In genomic region chr14:21982096-21982591, GRCm38 (mm10) we compare ENCODE assay signal across 9 mouse cellular contexts. TPM values are rescaled to one million over a fixed set of nuclear protein-coding genes. Genes with fewer than 3 reads are reported as not detected.
DNase-seq lines count a peak whose midpoint lies in the region; TF ChIP-seq lines count a peak whose summit lies in the region.
"Had no signal": no experiment of that assay in that cellular context is flagged by ENCODE, and none has a peak within 500 bp of the region (broad histone marks: within the 10 kb centered on the region; RNA-seq: fewer than 3 reads in every experiment).

No protein-coding gene starts in this region.

- H3K4me3 ChIP-seq in limb, embryonic 10.5 days: peak overlapping the region; percentile 85
- H3K4me3 ChIP-seq in small intestine, adult 2 months (ENCODE audit: low read depth, low read length): peak overlapping the region; percentile 58

- no peaks in the 10 kb centered on the region for H3K9me3 ChIP-seq in limb, embryonic 10.5 days (replicated peaks)

- peak overlapping the region; percentile 98 for H3K27ac ChIP-seq in limb, embryonic 10.5 days
- H3K27ac ChIP-seq in small intestine, adult 2 months (ENCODE audit: insufficient read depth, low read depth, low read length): peak overlapping the region; percentile 52

- no peak for TF ChIP-seq POLR2A in small intestine, adult 2 months (IDR thresholded peaks at IDR 0.05; ENCODE audit: low read depth, low read length)

- intact Hi-C loops in gastrocnemius, postnatal 14 days (cut with DNase I; ENCODE audit: low total_unique reads): loop anchor here (10.0 kb wide), 2 partner anchors 823 to 1063 kb away; no protein-coding TSS in a partner anchor

- H3K4me1 ChIP-seq in limb, embryonic 10.5 days: peaks cover 54% of the 10 kb centered on the region
- H3K4me1 ChIP-seq in small intestine, adult 2 months (ENCODE audit: control insufficient read depth, insufficient read depth, insufficient read length, low read length): peaks cover 6% of the 10 kb centered on the region; the same call in 1 of the 2 replicates

- TF ChIP-seq CTCF in small intestine, adult 2 months (IDR thresholded peaks at IDR 0.05; ENCODE audit: extremely low read depth, insufficient read length, insufficient replicate concordance, low read depth, low read length): no peak

- 8% methylated on average over 14 of the region's 14 CpGs for WGBS in limb, embryonic 10.5 days
- whole genome bisulfite sequencing in small intestine, adult 2 months: 46% methylated on average over 14 of the region's 14 CpGs

- H3K36me3 ChIP-seq in limb, embryonic 10.5 days: peaks cover 23% of the 10 kb centered on the region
- peaks cover 10% of the 10 kb centered on the region for H3K36me3 ChIP-seq in small intestine, adult 2 months (ENCODE audit: control insufficient read depth, insufficient read depth, low read length)

- DNase-seq in cerebellum, postnatal 10 days: peak; percentile 41 to 44
- DNase-seq in cerebellum, adult 11 months: no peak
- peak; percentile 43 for DNase-seq in ZHBTc4 (ENCODE audit: low read depth, low spot score)
- peak; percentile 46 for DNase-seq in gastrocnemius, postnatal 14 days
- DNase-seq in limb, embryonic 10.5 days (ENCODE audit: low spot score): no peak
- DNase-seq in thymus, adult 18-20 months: no peak
- no peak for DNase-seq in cerebellum, postnatal 36 days

- H3K27me3 ChIP-seq in limb, embryonic 10.5 days (ENCODE audit: low read depth, poor library complexity, severe bottlenecking): peaks cover 69% of the 10 kb centered on the region
- peaks cover 8% of the 10 kb centered on the region; the same call in 1 of the 2 replicates for H3K27me3 ChIP-seq in small intestine, adult 2 months (ENCODE audit: control insufficient read depth, insufficient read depth, low read length)

RNA-seq across cellular contexts. Expression of gene Zfp503, which starts 7.3 kb away (rescaled TPM):
- 1 to 10 TPM; 7.2 to 9.7 TPM for total RNA-seq in gastrocnemius, postnatal 14 days (2021)
- polyA plus RNA-seq in limb, embryonic 10.5 days (2016; fragmentation: Nextera tagmentation; extraction: Ambion mirVana): 18.5 and 22.6 TPM in 2 replicates
- 18.2 and 22.7 TPM in 2 replicates for polyA plus RNA-seq in small intestine, adult 2 months (2012; rRNA removed)

RNA-seq across cellular contexts. Expression of gene Lrmda, which starts 37.4 kb away (rescaled TPM):
- total RNA-seq in gastrocnemius, postnatal 14 days (2021): 1 to 10 TPM; 1.6 to 1.7 TPM
- polyA plus RNA-seq in limb, embryonic 10.5 days (2016; fragmentation: Nextera tagmentation; extraction: Ambion mirVana): 0.48 and 0.51 TPM in 2 replicates
- polyA plus RNA-seq in small intestine, adult 2 months (2012; rRNA removed): 0.34 TPM in 1 of 2 replicates, not detected in the other
- polyA plus RNA-seq: C2C12 had no signal

Comparison
In these comparisons a context has a peak if more than half of its experiments do, and no peak if none do; other contexts are left out.
1. DNase-seq: peak in cerebellum, postnatal 10 days (2 of 2), ZHBTc4 (single experiment) and gastrocnemius, postnatal 14 days (single experiment); none in cerebellum, adult 11 months (single experiment), limb, embryonic 10.5 days (single experiment), thymus, adult 18-20 months (0 of 2) and cerebellum, postnatal 36 days (0 of 2).